Mouse (Mus musculus) MEL (cell line): ENCODE data around the gene Nol7.

ENCODE experiments used
- CTCF ChIP-seq, 3 experiments: IDR thresholded peaks in 2 of 3; conservative IDR thresholded peaks in 1 of 3; 2 replicates each; pipeline ENCODE4 v1.5.1; 2011 to 2012; ENCODE audit warnings: low read length in 3 of 3, low read depth in 2 of 3, mild to moderate bottlenecking in 2 of 3, improper control_type of control experiment in 1 of 3, inconsistent platforms in 1 of 3, mixed read lengths in 1 of 3, moderate library complexity in 1 of 3; ENCODE audit not compliant: control insufficient read depth in 1 of 3, insufficient read depth in 1 of 3, poor library complexity in 1 of 3, severe bottlenecking in 1 of 3
- EP300 ChIP-seq, 2 experiments: IDR thresholded peaks; 2 replicates each; pipeline ENCODE4 v1.6.1; 2011; ENCODE audit warnings: improper control_type of control experiment in 2 of 2, low read length in 2 of 2, low read depth in 1 of 2, mild to moderate bottlenecking in 1 of 2
- POLR2A ChIP-seq, 2 experiments: IDR thresholded peaks; 2 replicates each; pipeline ENCODE4 v1.6.1; 2011 to 2012; ENCODE audit warnings: low read length in 2 of 2, mild to moderate bottlenecking in 2 of 2, control low read depth in 1 of 2, improper control_type of control experiment in 1 of 2, low read depth in 1 of 2, moderate library complexity in 1 of 2; ENCODE audit not compliant: control insufficient read depth in 1 of 2, insufficient read depth in 1 of 2, poor library complexity in 1 of 2
- USF1 ChIP-seq: IDR thresholded peaks from 2 replicates; pipeline ENCODE4 v1.6.1; 2014; ENCODE audit warnings: low read depth, mild to moderate bottlenecking, inconsistent platforms, low read length, improper control_type of control experiment, moderate library complexity
- ZC3H11A ChIP-seq: IDR thresholded peaks from 2 replicates; pipeline ENCODE4 v1.6.1; 2012; ENCODE audit warnings: low read depth, mild to moderate bottlenecking, inconsistent platforms, low read length, improper control_type of control experiment

DNA sequence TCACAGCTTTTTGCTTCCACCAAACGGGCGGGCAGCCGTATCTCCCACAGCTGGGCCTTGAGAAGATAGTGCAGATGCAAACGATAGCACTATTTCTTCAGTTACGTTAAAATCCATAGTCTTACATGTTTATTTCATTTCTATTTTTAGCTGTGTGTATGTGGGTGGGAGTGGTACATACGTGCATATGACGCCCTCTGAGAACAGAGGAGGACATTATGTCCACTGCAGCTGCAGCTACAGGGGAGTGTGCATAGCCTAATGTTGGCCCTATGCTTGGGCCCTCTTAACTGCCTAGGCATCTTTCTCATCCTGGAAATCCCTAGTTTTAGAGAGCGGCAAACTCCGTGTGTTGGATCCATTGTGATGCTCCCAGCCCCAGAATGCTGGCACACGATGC lies 24.0 kb upstream of the Nol7 start:
- TF ChIP-seq EP300 (IDR thresholded peaks at IDR 0.05; ENCODE audit: low read depth in 1 of 2, low read length in 2 of 2) = no peak
- TF ChIP-seq CTCF (IDR thresholded peaks at IDR 0.05 in 2 of 3, conservative IDR thresholded peaks at IDR 0.05 in 1 of 3; ENCODE audit: control insufficient read depth in 1 of 3, insufficient read depth in 1 of 3, low read depth in 2 of 3, low read length in 3 of 3, poor library complexity in 1 of 3, severe bottlenecking in 1 of 3) = no peak
- no peak for TF ChIP-seq ZC3H11A
- TF ChIP-seq USF1 = no peak
- no peak for TF ChIP-seq POLR2A (IDR thresholded peaks at IDR 0.05; ENCODE audit: control insufficient read depth in 1 of 2, insufficient read depth in 1 of 2, low read depth in 1 of 2, low read length in 2 of 2, poor library complexity in 1 of 2)
